ENCODE assay signal across 8 mouse cellular contexts in genomic region chr3:104675258-104675851, GRCm38 (mm10). TPM values are rescaled to one million over a fixed set of nuclear protein-coding genes. Genes with fewer than 3 reads are reported as not detected.
DNase-seq lines count a peak whose midpoint lies in the region; ATAC-seq and TF ChIP-seq lines count a peak whose summit lies in the region.

No protein-coding gene starts in this region.

- H3K36me3 ChIP-seq in hindbrain, postnatal 0 days (ENCODE audit: insufficient read depth, low read length), result no peaks in the 10 kb centered on the region

- H3K9ac ChIP-seq in hindbrain, postnatal 0 days (replicated peaks; ENCODE audit: low read length), result peak overlapping the region; percentile 52

- peak overlapping the region; percentile 78 for H3K4me2 ChIP-seq in hindbrain, postnatal 0 days (ENCODE audit: low read depth, low read length)

- peak overlapping the region; percentile 48; the same call in 1 of the 2 replicates for H3K27ac ChIP-seq in hindbrain, postnatal 0 days

- intact Hi-C loops in left cerebral cortex, postnatal 14 days (cut with DNase I), result loop anchor here (2.0 kb wide), 3 partner anchors 31 to 163 kb away; no protein-coding TSS in a partner anchor

- H3K4me3 ChIP-seq in hindbrain, postnatal 0 days (ENCODE audit: low read length), result peak overlapping the region; percentile 40

- WGBS in hindbrain, postnatal 0 days, result 5% methylated on average over 23 of the region's 23 CpGs

- peak; percentile 93 for TF ChIP-seq CTCF in hindbrain, postnatal 0 days (IDR thresholded peaks at IDR 0.05; ENCODE audit: low read depth)

- no peaks in the 10 kb centered on the region for H3K9me3 ChIP-seq in hindbrain, postnatal 0 days (ENCODE audit: low read length)

- peaks cover 10% of the 10 kb centered on the region for H3K4me1 ChIP-seq in hindbrain, postnatal 0 days (ENCODE audit: insufficient read depth, low read length)

- DNase-seq in cerebellum, postnatal 4 days (ENCODE audit: low spot score in 2 of 2), result peak; percentile 52 to 74
- peak; percentile 54 to 67 for DNase-seq in gastrocnemius, adult 8-10 months (ENCODE audit: low spot score in 2 of 2)
- DNase-seq in hindbrain, postnatal 0 days (ENCODE audit: low spot score), result peak; percentile 84
- peak; percentile 52 to 68 for DNase-seq in left cerebral cortex, postnatal 14 days (ENCODE audit: low spot score in 2 of 2)
- peak; percentile 68 for DNase-seq in right cerebral cortex, postnatal 14 days
- peak; percentile 69 to 73 for DNase-seq in urinary bladder, postnatal 4 days (ENCODE audit: low spot score in 2 of 2)

- no peaks in the 10 kb centered on the region for H3K27me3 ChIP-seq in hindbrain, postnatal 0 days (ENCODE audit: insufficient read depth, low read length)

- peak; percentile 70 for ATAC-seq in activated CD4-positive, CD25-positive, alpha-beta regulatory T cell, adult 4 months
- ATAC-seq in hindbrain, postnatal 0 days, result peak; percentile 88
- ATAC-seq in megakaryocyte-erythroid progenitor cell, adult 5-6 weeks (replicated peaks; ENCODE audit: low FRiP score, low TSS enrichment, poor library complexity, severe bottlenecking), result peak; percentile 46

RNA-seq across cellular contexts. Expression of gene Slc16a1, which starts 36.9 kb away (rescaled TPM):
- polyA plus RNA-seq in activated CD4-positive, CD25-positive, alpha-beta regulatory T cell, adult 4 months (2017; shearing (Covaris generic)), result 10 to 100 TPM in 1 of 2 experiments, 1 to 10 TPM in 1; 6.7 to 11.2 TPM
- total RNA-seq in gastrocnemius, adult 8-10 months (2022), result 10 to 100 TPM; 22.5 to 27.1 (median 24.3) TPM
- total RNA-seq in hindbrain, postnatal 0 days (2014; rRNA removed), result 40.2 and 43.4 TPM in 2 replicates
- polyA plus RNA-seq in hindbrain, postnatal 0 days (2015; fragmentation: Nextera tagmentation; extraction: Ambion mirVana), result 21.8 and 22.6 TPM in 2 replicates
- total RNA-seq in left cerebral cortex, postnatal 14 days (2021), result 10 to 100 TPM; 73.0 to 75.0 TPM
- 76.1 and 80.4 TPM in 2 replicates for total RNA-seq in megakaryocyte-erythroid progenitor cell, adult 5-6 weeks (2014; fragmentation: Nextera tagmentation)
- total RNA-seq in megakaryocyte-erythroid progenitor cell, adult 5-6 weeks (2017), result 137 and 154 TPM in 2 replicates

Comparison
In these comparisons a context has a peak if more than half of its experiments do, and no peak if none do; other contexts are left out.
1. Peak in every context shown above with its lines: DNase-seq, ATAC-seq, H3K4me3 ChIP-seq and H3K27ac ChIP-seq.